Mouse (Mus musculus): ENCODE measurements around the gene Cachd1.

The Cachd1 gene

GRCm38 (mm10) chr4:100793147-100793546 lies 16.7 kb downstream of the Cachd1 start:
- no peak for DNase-seq (ENCODE audit: low spot score in 2 of 2)

GRCm38 (mm10) chr4:100795523-100795922 lies 19.0 kb downstream of the Cachd1 start:
- DNase-seq (ENCODE audit: low spot score in 2 of 2) = no peak

GRCm38 (mm10) chr4:100800730-100801442 lies 24.4 kb downstream of the Cachd1 start:
- no peak for DNase-seq (ENCODE audit: low spot score in 2 of 2)

GRCm38 (mm10) chr4:100801443-100801786 lies 24.9 kb downstream of the Cachd1 start:
- no peak for DNase-seq (ENCODE audit: low spot score in 2 of 2)

GRCm38 (mm10) chr4:100811057-100811695 lies 34.7 kb downstream of the Cachd1 start:
- no peak for DNase-seq (ENCODE audit: low spot score in 2 of 2)

- DNase-seq (ENCODE audit: low spot score in 2 of 2) = no peak
Observed at GRCm38 (mm10) chr4:100811802-100812510, 35.5 kb downstream of the Cachd1 start.

GRCm38 (mm10) chr4:100813767-100814461 lies 37.4 kb downstream of the Cachd1 start:
- DNase-seq (ENCODE audit: low spot score in 2 of 2) = no peak

- DNase-seq (ENCODE audit: low spot score in 2 of 2) = no peak
Observed at GRCm38 (mm10) chr4:100819238-100819637, 42.8 kb downstream of the Cachd1 start.

GRCm38 (mm10) chr4:100822526-100822925 lies 46.1 kb downstream of the Cachd1 start:
- no peak for DNase-seq (ENCODE audit: low spot score in 2 of 2)

- no peak for DNase-seq (ENCODE audit: low spot score in 2 of 2)
Observed at GRCm38 (mm10) chr4:100827374-100827773, 50.9 kb downstream of the Cachd1 start.

GRCm38 (mm10) chr4:100828737-100829136 lies 52.3 kb downstream of the Cachd1 start:
- DNase-seq (ENCODE audit: low spot score in 2 of 2) = no peak

GRCm38 (mm10) chr4:100837205-100837604 lies 60.7 kb downstream of the Cachd1 start:
- DNase-seq (ENCODE audit: low spot score in 2 of 2) = no peak

- DNase-seq (ENCODE audit: low spot score in 2 of 2) = no peak
Observed at GRCm38 (mm10) chr4:100842629-100843028, 66.2 kb downstream of the Cachd1 start.

GRCm38 (mm10) chr4:100843119-100843518 lies 66.6 kb downstream of the Cachd1 start:
- DNase-seq (ENCODE audit: low spot score in 2 of 2) = no peak

- DNase-seq (ENCODE audit: low spot score in 2 of 2) = no peak
Observed at GRCm38 (mm10) chr4:100850846-100851495, 74.5 kb downstream of the Cachd1 start.

- no peak for DNase-seq (ENCODE audit: low spot score in 2 of 2)
Observed at GRCm38 (mm10) chr4:100852448-100852847, 76.0 kb downstream of the Cachd1 start.

- no peak for DNase-seq (ENCODE audit: low spot score in 2 of 2)
Observed at GRCm38 (mm10) chr4:100853426-100853825, 77.0 kb downstream of the Cachd1 start.

- no peak for DNase-seq (ENCODE audit: low spot score in 2 of 2)
Observed at GRCm38 (mm10) chr4:100855373-100855772, 78.9 kb downstream of the Cachd1 start.

- DNase-seq (ENCODE audit: low spot score in 2 of 2) = no peak
Observed at GRCm38 (mm10) chr4:100857411-100857869, 81.0 kb downstream of the Cachd1 start.

GRCm38 (mm10) chr4:100863861-100864428 lies 87.5 kb downstream of the Cachd1 start:
- no peak for DNase-seq (ENCODE audit: low spot score in 2 of 2)

GRCm38 (mm10) chr4:100865423-100865822 lies 88.9 kb downstream of the Cachd1 start:
- no peak for DNase-seq (ENCODE audit: low spot score in 2 of 2)
